In the genomic region with DNA sequence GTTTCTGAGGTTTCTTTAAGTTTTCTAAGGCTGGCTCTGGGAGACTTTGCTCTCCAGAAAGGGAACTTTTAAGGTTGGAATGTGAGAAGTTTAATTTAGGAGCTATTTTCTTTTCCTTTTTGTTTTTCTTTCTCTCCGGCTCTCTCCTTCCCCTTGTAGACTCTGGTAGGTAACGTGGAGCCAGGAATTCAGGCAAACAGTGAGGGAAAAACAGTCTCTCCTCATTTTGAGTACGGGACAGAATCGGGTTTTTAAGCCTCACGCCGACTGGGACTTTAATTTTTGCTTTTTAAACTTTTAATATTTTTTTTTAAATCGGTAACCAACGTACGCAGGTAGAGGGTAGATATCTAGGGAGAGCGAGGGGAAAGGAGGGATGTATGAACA, we compare ENCODE assay signal across 11 mouse cellular contexts. TPM values are rescaled to one million over a fixed set of nuclear protein-coding genes. Genes with fewer than 3 reads are reported as not detected.
DNase-seq lines count a peak whose midpoint lies in the region; ATAC-seq lines count a peak whose summit lies in the region.
"Had no signal": no experiment of that assay in that cellular context is flagged by ENCODE, and none has a peak within 500 bp of the region (broad histone marks: within the 10 kb centered on the region; RNA-seq: fewer than 3 reads in every experiment).

No protein-coding gene starts in this region.

- no peak for DNase-seq in heart, postnatal 14 days
- DNase-seq in Muller cell, postnatal 12 days (ENCODE audit: inconsistent ontology term), result peak; percentile 49
- DNase-seq in midbrain, embryonic 14.5 days, result no peak
- DNase-seq in spleen, postnatal 36 days (ENCODE audit: low spot score in 2 of 2), result no peak
- DNase-seq in testis, postnatal 10 days (ENCODE audit: low spot score), result no peak
- no peak for DNase-seq in embryo, embryonic 11 days
- DNase-seq: cerebellum, adult 11 months had no signal

- ATAC-seq in heart, embryonic 15.5 days (replicated peaks; ENCODE audit: insufficient number of reproducible peaks, insufficient read depth, low FRiP score, low read depth), result no peak
- no peak for ATAC-seq in hindbrain, embryonic 13.5 days (ENCODE audit: low FRiP score)
- no peak for ATAC-seq in midbrain, embryonic 14.5 days (ENCODE audit: low FRiP score, low TSS enrichment)

- H3K4me1 ChIP-seq in heart, embryonic 15.5 days (replicated peaks), result peaks cover 8% of the 10 kb centered on the region
- H3K4me1 ChIP-seq in hindbrain, embryonic 13.5 days (replicated peaks), result peaks cover 8% of the 10 kb centered on the region
- H3K4me1 ChIP-seq in midbrain, embryonic 14.5 days (ENCODE audit: control insufficient read depth, insufficient read depth, low read length), result no peaks in the 10 kb centered on the region

- H3K9ac ChIP-seq in heart, embryonic 15.5 days, result no peak overlapping the region
- H3K9ac ChIP-seq in hindbrain, embryonic 13.5 days, result peak overlapping the region; percentile 78
- H3K9ac ChIP-seq in midbrain, embryonic 14.5 days (replicated peaks; ENCODE audit: low read length), result peak overlapping the region; percentile 65

- H3K4me3 ChIP-seq in heart, embryonic 15.5 days, result peak overlapping the region; percentile 38; the same call in 1 of the 2 replicates
- peak overlapping the region; percentile 47 for H3K4me3 ChIP-seq in hindbrain, embryonic 13.5 days
- H3K4me3 ChIP-seq in midbrain, embryonic 14.5 days (replicated peaks; ENCODE audit: low read depth, low read length), result peak overlapping the region; percentile 42

- peaks cover 77% of the 10 kb centered on the region for H3K27me3 ChIP-seq in heart, embryonic 15.5 days
- peaks cover 61% of the 10 kb centered on the region for H3K27me3 ChIP-seq in hindbrain, embryonic 13.5 days
- peaks cover 58% of the 10 kb centered on the region for H3K27me3 ChIP-seq in midbrain, embryonic 14.5 days (ENCODE audit: control insufficient read depth, insufficient read depth, low read length)
- H3K27me3 ChIP-seq: CH12.LX had no signal

- H3K36me3 ChIP-seq in heart, embryonic 15.5 days, result no peaks in the 10 kb centered on the region
- no peaks in the 10 kb centered on the region for H3K36me3 ChIP-seq in hindbrain, embryonic 13.5 days
- no peaks in the 10 kb centered on the region for H3K36me3 ChIP-seq in midbrain, embryonic 14.5 days (ENCODE audit: control insufficient read depth, insufficient read depth, low read length)

- H3K27ac ChIP-seq in heart, embryonic 15.5 days, result no peak overlapping the region
- H3K27ac ChIP-seq in hindbrain, embryonic 13.5 days, result peak overlapping the region; percentile 82
- H3K27ac ChIP-seq in midbrain, embryonic 14.5 days (replicated peaks; ENCODE audit: low read depth, low read length), result peak overlapping the region; percentile 89
- H3K27ac ChIP-seq: macrophage had no signal

- intact Hi-C loops in heart, postnatal 14 days (cut with DNase I), result loop anchor here (5.0 kb wide), 2 partner anchors 763 to 1303 kb away; no protein-coding TSS in a partner anchor

- WGBS in heart, embryonic 15.5 days, result under 1% methylated on average over 10 of the region's 10 CpGs
- WGBS in hindbrain, embryonic 13.5 days, result under 1% methylated on average over 10 of the region's 10 CpGs
- under 1% methylated on average over 10 of the region's 10 CpGs for WGBS in midbrain, embryonic 14.5 days

- no peaks in the 10 kb centered on the region for H3K9me3 ChIP-seq in heart, embryonic 15.5 days (replicated peaks)
- H3K9me3 ChIP-seq in hindbrain, embryonic 13.5 days, result no peaks in the 10 kb centered on the region
- no peaks in the 10 kb centered on the region for H3K9me3 ChIP-seq in midbrain, embryonic 14.5 days (ENCODE audit: control insufficient read depth, low read length)

- peak overlapping the region; percentile 55 for H3K4me2 ChIP-seq in heart, embryonic 15.5 days
- H3K4me2 ChIP-seq in hindbrain, embryonic 13.5 days, result peak overlapping the region; percentile 54
- no peak overlapping the region; the same call in 1 of the 2 replicates for H3K4me2 ChIP-seq in midbrain, embryonic 14.5 days (ENCODE audit: low read length)

RNA-seq across cellular contexts. Expression of gene Tfap2b, which starts 0.6 kb away (rescaled TPM):
- polyA plus RNA-seq in heart, embryonic 15.5 days (2015; fragmentation: Nextera tagmentation; extraction: Ambion mirVana), result 0.15 and 2.1 TPM in 2 replicates
- not detected for total RNA-seq in heart, postnatal 14 days (2021)
- 93.5 and 103 TPM in 2 replicates for polyA plus RNA-seq in hindbrain, embryonic 13.5 days (2015; fragmentation: Nextera tagmentation; extraction: Ambion mirVana)
- 239 and 249 TPM in 2 replicates for polyA plus RNA-seq in midbrain, embryonic 14.5 days (2014; fragmentation: Nextera tagmentation; extraction: Ambion mirVana)
- total RNA-seq: CH12.LX had no signal
- polyA plus RNA-seq: macrophage had no signal

Comparison
In these comparisons a context has a peak if more than half of its experiments do, and no peak if none do; other contexts are left out.
1. RNA of gene Tfap2b, which starts 0.6 kb away (polyA plus RNA-seq): 239 to 249 TPM in midbrain, embryonic 14.5 days and 93.5 to 103 TPM in hindbrain, embryonic 13.5 days; 0.15 to 2.1 TPM in heart, embryonic 15.5 days; every median in the first group is over 10 times any median in the second.
2. Peak in every context shown above with its lines, with median percentiles within 50 percentile points of each other: H3K4me3 ChIP-seq.